Mouse (Mus musculus) limb, embryonic 14.5 days (tissue): ENCODE data around the gene Zdhhc23. TPM values are rescaled to one million over a fixed set of nuclear protein-coding genes. Genes with fewer than 3 reads are reported as not detected.

Experiments used
- ATAC-seq: fragments of 200-750 bp; cut with Nextera tagmentation; 2 replicates; pipeline ENCODE4 v1.8.0; 2017; ENCODE audit warnings: low read depth, moderate number of reproducible peaks, moderate TSS enrichment; ENCODE audit not compliant: low FRiP score
- DNase-seq: peaks from one replicate; pipeline ENCODE4 v3.0.0-alpha.2; 2015; ENCODE audit warnings: low spot score
- H3K27ac ChIP-seq: fragments of 300-500 bp; sonication (generic); replicated peaks from 2 replicates; pipeline ENCODE4 v1.5.1; 2014; ENCODE audit warnings: low read depth, mild to moderate bottlenecking, low read length, moderate library complexity, mixed read lengths
- H3K27me3 ChIP-seq: fragments of 300-500 bp; sonication (generic); 2 replicates; pipeline ENCODE4 v1.6.1; 2014; ENCODE audit warnings: low read length, mixed read lengths; ENCODE audit not compliant: control insufficient read depth, insufficient read depth
- H3K36me3 ChIP-seq: fragments of 300-500 bp; sonication (generic); 2 replicates; pipeline ENCODE4 v1.6.1; 2014; ENCODE audit warnings: mild to moderate bottlenecking, low read length, moderate library complexity, mixed read lengths; ENCODE audit not compliant: control insufficient read depth, insufficient read depth
- H3K4me1 ChIP-seq: fragments of 300-500 bp; sonication (generic); 2 replicates; pipeline ENCODE4 v1.6.1; 2014; ENCODE audit warnings: antibody characterized with exemption, low read length, mixed read lengths; ENCODE audit not compliant: control insufficient read depth, insufficient read depth
- H3K4me2 ChIP-seq: fragments of 300-500 bp; sonication (generic); replicated peaks from 2 replicates; pipeline ENCODE4 v1.6.1; 2014; ENCODE audit warnings: low read depth, mild to moderate bottlenecking, low read length, moderate library complexity; ENCODE audit not compliant: severe bottlenecking
- H3K4me3 ChIP-seq: fragments of 300-500 bp; sonication (generic); replicated peaks from 2 replicates; pipeline ENCODE4 v1.5.1; 2014; ENCODE audit warnings: low read length
- H3K9ac ChIP-seq: fragments of 300-500 bp; sonication (generic); 2 replicates; pipeline ENCODE4 v1.6.1; 2014; ENCODE audit warnings: mild to moderate bottlenecking, low read depth, low read length, moderate library complexity; ENCODE audit not compliant: severe bottlenecking
- H3K9me3 ChIP-seq: fragments of 300-500 bp; sonication (generic); 2 replicates; pipeline ENCODE4 v1.6.1; 2016; ENCODE audit warnings: low read length; ENCODE audit not compliant: control insufficient read depth
- POLR2A ChIP-seq: fragments of 200-500 bp; IDR thresholded peaks from 2 replicates; pipeline ENCODE4 v1.8.0; 2012; ENCODE audit warnings: inconsistent platforms, mild to moderate bottlenecking, moderate library complexity, borderline replicate concordance; ENCODE audit not compliant: insufficient read depth, insufficient read length; ENCODE audit errors: extremely low read depth
- WGBS: fragments of 180-500 bp; shearing (Covaris S2); extraction: QIAGEN DNeasy Blood & Tissue Kit; methylation state at CpG from one replicate; pipeline ENCODE4 v1.1.7; 2014; 5-methylcytosine and 5-hydroxymethylcytosine counted together
- microRNA-seq: library from miRNA; unstranded; fragments of <30 nt; microRNA quantifications from one replicate; pipeline ENCODE4, GENCODE M21; 2016
- polyA plus RNA-seq, 2 experiments: library from polyadenylated mRNA; depleted of rRNA in 1 of 2; stranded (reverse) in 1 of 2; unstranded in 1 of 2; fragments of >200 nt; fragmentation: Nextera tagmentation in 1 of 2; extraction: Ambion mirVana in 1 of 2; gene quantifications; 2 replicates each; pipeline versions ENCODE4 v1.2.1 to v1.2.3; 2012 to 2014

The Zdhhc23 gene
- polyA plus RNA-seq, 2 experiments: 0.62 to 0.97 TPM

- no peaks in the 10 kb centered on the region for H3K36me3 ChIP-seq
- H3K27ac ChIP-seq: no peak overlapping the region
- WGBS: 93% methylated on average over 3 of the region's 3 CpGs
- no peak overlapping the region for H3K9ac ChIP-seq
- no peaks in the 10 kb centered on the region for H3K27me3 ChIP-seq
- H3K9me3 ChIP-seq: no peaks in the 10 kb centered on the region
- H3K4me1 ChIP-seq: no peaks in the 10 kb centered on the region
- no peak for TF ChIP-seq POLR2A
- H3K4me3 ChIP-seq: no peak overlapping the region
- DNase-seq: no peak
- ATAC-seq: no peak
- H3K4me2 ChIP-seq: no peak overlapping the region
These were observed 60.7 kb downstream of the Zdhhc23 start for GRCm38 (mm10) chr16:43918867-43919266.

Small RNAs within 50 kb of the gene (microRNA-seq; reads per million reads assigned to microRNA genes)
- gene Mir3470b: not detected

Other genes with a start within 250 kb of the Zdhhc23 start
- not detected in 2 replicates for gene Drd3, start 225.8 kb downstream of the Zdhhc23 start, polyA plus RNA-seq (2012; rRNA removed)
- gene Drd3, start 225.8 kb downstream of the Zdhhc23 start, polyA plus RNA-seq (2014; fragmentation: Nextera tagmentation; extraction: Ambion mirVana): not detected in 2 replicates
- 2.7 and 4.4 TPM in 2 replicates for gene Ccdc191, start 90.0 kb downstream of the Zdhhc23 start, polyA plus RNA-seq (2012; rRNA removed)
- 6.2 and 10.7 TPM in 2 replicates for gene Ccdc191, start 90.0 kb downstream of the Zdhhc23 start, polyA plus RNA-seq (2014; fragmentation: Nextera tagmentation; extraction: Ambion mirVana)
- 57.5 and 59.7 TPM in 2 replicates for gene Qtrt2, start 53.0 kb downstream of the Zdhhc23 start, polyA plus RNA-seq (2012; rRNA removed)
- 31.2 and 34.2 TPM in 2 replicates for gene Qtrt2, start 53.0 kb downstream of the Zdhhc23 start, polyA plus RNA-seq (2014; fragmentation: Nextera tagmentation; extraction: Ambion mirVana)
- gene Gramd1c, start 83.6 kb upstream of the Zdhhc23 start, polyA plus RNA-seq (2012; rRNA removed): 4.1 and 4.6 TPM in 2 replicates
- 5.5 and 6.7 TPM in 2 replicates for gene Gramd1c, start 83.6 kb upstream of the Zdhhc23 start, polyA plus RNA-seq (2014; fragmentation: Nextera tagmentation; extraction: Ambion mirVana)
- 31.6 and 32.9 TPM in 2 replicates for gene Atp6v1a, start 159.9 kb upstream of the Zdhhc23 start, polyA plus RNA-seq (2012; rRNA removed)
- 56.8 and 64.4 TPM in 2 replicates for gene Atp6v1a, start 159.9 kb upstream of the Zdhhc23 start, polyA plus RNA-seq (2014; fragmentation: Nextera tagmentation; extraction: Ambion mirVana)
- gene Naa50, start 160.0 kb upstream of the Zdhhc23 start, polyA plus RNA-seq (2012; rRNA removed): 30.5 and 38.6 TPM in 2 replicates
- gene Naa50, start 160.0 kb upstream of the Zdhhc23 start, polyA plus RNA-seq (2014; fragmentation: Nextera tagmentation; extraction: Ambion mirVana): 71.2 and 71.7 TPM in 2 replicates
- gene Usf3, start 193.5 kb upstream of the Zdhhc23 start, polyA plus RNA-seq (2012; rRNA removed): 9.2 and 10.3 TPM in 2 replicates
- 4.7 and 5.1 TPM in 2 replicates for gene Usf3, start 193.5 kb upstream of the Zdhhc23 start, polyA plus RNA-seq (2014; fragmentation: Nextera tagmentation; extraction: Ambion mirVana)